Mouse (Mus musculus): ENCODE results near the gene Tmem106a. TPM values are rescaled to one million over a fixed set of nuclear protein-coding genes. Genes with fewer than 3 reads are reported as not detected.
"Not testable (repeated sequence)": the region's sequence is repeated elsewhere in the genome, so short reads cannot be mapped to it uniquely, and the experiment has no call there.

The Tmem106a gene
- polyA plus RNA-seq, 1 experiment from 2014 or later: 8.0 TPM

DNA sequence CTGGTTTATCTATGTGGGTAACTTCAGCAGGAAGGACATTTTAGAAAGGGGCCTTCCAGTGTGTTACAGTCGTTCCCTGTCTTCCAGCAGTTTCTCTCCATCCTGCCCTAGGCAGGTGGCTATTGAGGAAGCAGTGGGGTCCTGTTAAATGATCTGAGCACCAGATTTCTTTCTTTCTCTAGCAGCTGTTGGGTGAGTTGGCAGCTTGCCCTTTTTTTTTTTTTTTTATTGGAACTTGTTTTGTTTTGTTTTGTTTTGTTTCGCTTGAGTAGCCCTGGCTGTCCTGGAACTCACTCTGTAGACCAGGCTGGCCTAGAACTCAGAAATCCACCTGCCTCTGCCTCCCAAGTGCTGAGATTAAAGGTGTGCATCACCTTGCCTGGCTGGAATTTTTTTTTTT, 25.1 kb upstream of the Tmem106a start:
- Histone ChIP-seq H3K27me3 (ENCODE audit: control insufficient read depth, insufficient read depth, low read depth, low read length) (no peaks in the 10 kb centered on the region), H3K9me3 (replicated peaks; ENCODE audit: control insufficient read depth, low read length) (no peaks in the 10 kb centered on the region), H3K27ac (ENCODE audit: low read length) (peak overlapping the region; percentile 58), H3K4me1 (ENCODE audit: control insufficient read depth, low read depth, low read length) (peaks cover 7% of the 10 kb centered on the region), H3K36me3 (ENCODE audit: control insufficient read depth, insufficient read depth) (peaks cover 23% of the 10 kb centered on the region), H3K4me2 (ENCODE audit: low read depth, low read length) (peak overlapping the region; percentile 31; the same call in 1 of the 2 replicates), H3K9ac (ENCODE audit: low read depth, low read length) (no peak overlapping the region), H3K4me3 (ENCODE audit: low read depth, low read length) (no peak overlapping the region)
- 69% methylated on average over 2 of the region's 2 CpGs for WGBS (ENCODE audit: insufficient replicate concordance)
- no peak for ATAC-seq (ENCODE audit: low read depth)

DNA sequence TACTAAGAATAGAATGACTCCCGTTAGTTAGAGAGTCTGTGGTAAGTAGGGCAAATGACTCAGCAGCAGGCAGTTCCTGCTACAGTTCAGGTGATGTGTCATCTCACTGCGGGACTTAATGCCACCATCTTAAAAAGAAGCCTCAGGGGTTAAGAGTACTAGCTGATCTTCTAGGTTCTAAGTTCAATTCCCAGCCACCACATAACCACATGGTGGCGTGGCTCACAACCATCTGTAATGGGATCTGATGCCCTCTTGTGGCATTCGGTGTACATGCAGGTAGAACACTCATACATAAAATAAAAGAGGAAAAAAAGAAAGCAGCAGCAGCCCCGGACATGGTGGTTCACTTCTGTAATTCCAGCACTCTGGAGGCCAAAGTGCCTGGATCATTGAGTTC, 19.7 kb upstream of the Tmem106a start:
- no peak overlapping the region for H3K4me3 ChIP-seq (ENCODE audit: low read depth, low read length)
- ATAC-seq (ENCODE audit: low read depth): 0 out of 2 replicates have a peak, but pooled peaks have one; percentile 30
- H3K9me3 ChIP-seq (replicated peaks; ENCODE audit: control insufficient read depth, low read length): no peaks in the 10 kb centered on the region
- H3K4me2 ChIP-seq (ENCODE audit: low read depth, low read length): no peak overlapping the region
- no peak overlapping the region for H3K9ac ChIP-seq (ENCODE audit: low read depth, low read length)
- no peak overlapping the region for H3K27ac ChIP-seq (ENCODE audit: low read length)
- 16% methylated on average over 5 of the region's 5 CpGs for WGBS (ENCODE audit: insufficient replicate concordance)
- peaks cover 63% of the 10 kb centered on the region for H3K36me3 ChIP-seq (ENCODE audit: control insufficient read depth, insufficient read depth)
- no peaks in the 10 kb centered on the region for H3K27me3 ChIP-seq (ENCODE audit: control insufficient read depth, insufficient read depth, low read depth, low read length)
- H3K4me1 ChIP-seq (ENCODE audit: control insufficient read depth, low read depth, low read length): peaks cover 2% of the 10 kb centered on the region; the same call in 1 of the 2 replicates

DNA sequence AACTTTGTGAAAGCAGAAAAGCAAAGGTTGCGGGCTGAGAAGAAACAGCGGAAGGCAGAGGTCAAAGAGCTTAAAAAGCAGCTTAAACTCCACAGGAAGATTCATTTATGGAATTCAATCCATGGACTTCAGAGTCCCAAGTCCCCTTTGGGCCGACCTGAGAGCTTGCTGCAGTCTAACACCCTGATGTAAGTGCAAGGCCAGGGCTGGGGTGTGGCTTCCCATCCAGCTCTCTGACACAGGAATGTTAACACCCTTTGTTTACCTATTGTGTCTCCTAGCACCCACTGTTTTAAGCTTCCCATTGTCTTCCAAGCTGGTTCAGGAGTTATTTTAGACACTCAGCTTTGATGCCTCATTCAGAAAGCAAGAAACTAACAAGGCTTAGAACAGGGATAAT, 13.6 kb upstream of the Tmem106a start:
- H3K4me1 ChIP-seq (ENCODE audit: control insufficient read depth, low read depth, low read length): no peaks in the 10 kb centered on the region
- no peaks in the 10 kb centered on the region for H3K27me3 ChIP-seq (ENCODE audit: control insufficient read depth, insufficient read depth, low read depth, low read length)
- no peak overlapping the region for H3K4me2 ChIP-seq (ENCODE audit: low read depth, low read length)
- no peak overlapping the region for H3K9ac ChIP-seq (ENCODE audit: low read depth, low read length)
- no peaks in the 10 kb centered on the region for H3K9me3 ChIP-seq (replicated peaks; ENCODE audit: control insufficient read depth, low read length)
- H3K36me3 ChIP-seq (ENCODE audit: control insufficient read depth, insufficient read depth): peaks cover 87% of the 10 kb centered on the region
- no peak overlapping the region for H3K4me3 ChIP-seq (ENCODE audit: low read depth, low read length)
- no peak for ATAC-seq (ENCODE audit: low read depth)
- 87% methylated on average over 3 of the region's 3 CpGs for WGBS (ENCODE audit: insufficient replicate concordance)
- H3K27ac ChIP-seq (ENCODE audit: low read length): no peak overlapping the region

DNA sequence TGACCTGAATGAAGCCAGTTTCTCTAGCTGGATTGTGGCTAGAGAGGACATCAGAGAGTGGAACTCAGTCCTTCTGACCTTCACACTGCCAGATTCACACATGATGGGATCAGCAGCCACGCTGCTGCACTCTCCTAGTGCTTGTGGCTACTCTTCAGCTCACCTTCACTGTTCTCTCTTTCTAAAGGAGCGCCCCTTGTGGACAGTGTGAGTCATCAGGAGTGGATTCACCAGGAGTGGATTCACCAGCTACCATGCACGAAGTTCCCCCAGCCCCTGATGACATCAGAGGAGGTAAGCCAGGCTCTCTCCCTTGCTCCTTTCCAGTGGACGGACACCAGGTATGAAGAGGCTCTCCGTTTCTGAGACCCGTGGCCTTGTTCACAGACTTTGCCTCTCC, 5.9 kb upstream of the Tmem106a start:
- H3K4me2 ChIP-seq (ENCODE audit: low read depth, low read length): no peak overlapping the region
- peaks cover 76% of the 10 kb centered on the region for H3K36me3 ChIP-seq (ENCODE audit: control insufficient read depth, insufficient read depth)
- no peak overlapping the region for H3K27ac ChIP-seq (ENCODE audit: low read length)
- H3K27me3 ChIP-seq (ENCODE audit: control insufficient read depth, insufficient read depth, low read depth, low read length): no peaks in the 10 kb centered on the region
- no peak overlapping the region for H3K4me3 ChIP-seq (ENCODE audit: low read depth, low read length)
- no peak overlapping the region for H3K9ac ChIP-seq (ENCODE audit: low read depth, low read length)
- H3K9me3 ChIP-seq (replicated peaks; ENCODE audit: control insufficient read depth, low read length): no peaks in the 10 kb centered on the region
- no peak for ATAC-seq (ENCODE audit: low read depth)
- WGBS (ENCODE audit: insufficient replicate concordance): 80% methylated on average over 6 of the region's 6 CpGs
- no peaks in the 10 kb centered on the region for H3K4me1 ChIP-seq (ENCODE audit: control insufficient read depth, low read depth, low read length)

DNA sequence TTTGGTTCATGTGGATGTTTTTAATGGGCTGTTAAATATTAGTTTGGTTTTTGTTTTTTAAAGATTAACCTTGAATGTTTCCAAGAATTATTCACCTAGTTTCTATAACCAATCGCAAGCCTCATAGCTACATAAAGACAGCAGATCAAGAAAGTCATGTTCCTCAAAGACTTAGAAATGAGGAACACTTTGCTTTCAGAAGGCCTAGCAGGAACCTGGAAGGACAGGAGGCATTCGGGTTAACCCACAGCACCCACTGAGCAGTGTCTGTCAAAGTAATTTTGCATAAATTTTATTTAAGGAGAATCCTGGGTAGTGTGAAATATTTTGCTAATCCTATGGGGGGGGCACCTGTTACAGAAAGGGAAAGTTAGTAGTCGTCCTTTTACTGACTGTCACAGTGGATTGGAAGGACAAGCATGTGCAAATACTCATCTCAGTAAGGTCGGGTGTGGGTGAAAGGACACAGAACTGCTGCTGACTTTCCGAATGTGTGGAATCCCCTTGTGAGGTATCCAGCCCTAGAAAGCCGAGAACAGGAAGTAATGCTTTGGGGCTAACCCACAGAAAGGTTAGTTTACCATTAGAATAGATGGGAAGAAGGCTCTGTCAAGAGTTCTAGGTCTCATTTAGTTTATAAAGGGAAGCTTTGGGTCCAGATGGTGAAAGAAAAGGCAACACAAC, 819 bp upstream of the Tmem106a start:
- WGBS (ENCODE audit: insufficient replicate concordance): 49% methylated on average over 6 of the region's 6 CpGs
- no peak overlapping the region for H3K9ac ChIP-seq (ENCODE audit: low read depth, low read length)
- ATAC-seq (ENCODE audit: low read depth): no peak
- H3K36me3 ChIP-seq (ENCODE audit: control insufficient read depth, insufficient read depth): peaks cover 33% of the 10 kb centered on the region
- H3K27me3 ChIP-seq (ENCODE audit: control insufficient read depth, insufficient read depth, low read depth, low read length): no peaks in the 10 kb centered on the region
- no peaks in the 10 kb centered on the region for H3K9me3 ChIP-seq (replicated peaks; ENCODE audit: control insufficient read depth, low read length)
- H3K27ac ChIP-seq (ENCODE audit: low read length): 0 out of 2 replicates have a peak overlapping the region, but pooled peaks have one; percentile 18
- no peak overlapping the region for H3K4me3 ChIP-seq (ENCODE audit: low read depth, low read length)
- peaks cover 6% of the 10 kb centered on the region for H3K4me1 ChIP-seq (ENCODE audit: control insufficient read depth, low read depth, low read length)
- H3K4me2 ChIP-seq (ENCODE audit: low read depth, low read length): no peak overlapping the region

DNA sequence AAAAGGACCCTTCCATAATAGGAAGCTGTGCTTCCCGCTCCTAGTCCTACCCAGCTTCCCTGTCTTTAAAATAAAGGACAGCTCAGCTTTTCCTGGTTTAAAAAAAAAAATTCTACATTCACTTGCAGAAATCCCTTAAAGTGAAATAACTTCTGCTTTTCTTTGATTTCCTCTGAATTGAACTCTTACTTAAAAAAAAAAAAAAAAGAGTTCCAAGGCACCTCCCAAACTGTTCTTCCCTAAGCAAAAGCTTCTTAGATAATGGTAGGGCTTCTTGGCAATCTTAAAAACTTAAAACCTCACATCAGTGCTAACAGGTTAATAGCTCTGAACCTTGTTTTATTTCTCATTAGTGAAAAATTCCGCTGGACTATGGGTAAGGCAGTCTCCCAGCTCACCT, 1.2 kb downstream of the Tmem106a start:
- no peak overlapping the region for H3K27ac ChIP-seq (ENCODE audit: low read length)
- no peaks in the 10 kb centered on the region for H3K9me3 ChIP-seq (replicated peaks; ENCODE audit: control insufficient read depth, low read length)
- H3K4me2 ChIP-seq (ENCODE audit: low read depth, low read length): 0 out of 2 replicates have a peak overlapping the region, but pooled peaks have one; percentile 7
- WGBS (ENCODE audit: insufficient replicate concordance): 77% methylated on average over 2 of the region's 2 CpGs
- no peak overlapping the region for H3K4me3 ChIP-seq (ENCODE audit: low read depth, low read length)
- peaks cover 6% of the 10 kb centered on the region for H3K4me1 ChIP-seq (ENCODE audit: control insufficient read depth, low read depth, low read length)
- H3K27me3 ChIP-seq (ENCODE audit: control insufficient read depth, insufficient read depth, low read depth, low read length): no peaks in the 10 kb centered on the region
- H3K9ac ChIP-seq (ENCODE audit: low read depth, low read length): no peak overlapping the region
- no peak for ATAC-seq (ENCODE audit: low read depth)
- peaks cover 13% of the 10 kb centered on the region for H3K36me3 ChIP-seq (ENCODE audit: control insufficient read depth, insufficient read depth)

DNA sequence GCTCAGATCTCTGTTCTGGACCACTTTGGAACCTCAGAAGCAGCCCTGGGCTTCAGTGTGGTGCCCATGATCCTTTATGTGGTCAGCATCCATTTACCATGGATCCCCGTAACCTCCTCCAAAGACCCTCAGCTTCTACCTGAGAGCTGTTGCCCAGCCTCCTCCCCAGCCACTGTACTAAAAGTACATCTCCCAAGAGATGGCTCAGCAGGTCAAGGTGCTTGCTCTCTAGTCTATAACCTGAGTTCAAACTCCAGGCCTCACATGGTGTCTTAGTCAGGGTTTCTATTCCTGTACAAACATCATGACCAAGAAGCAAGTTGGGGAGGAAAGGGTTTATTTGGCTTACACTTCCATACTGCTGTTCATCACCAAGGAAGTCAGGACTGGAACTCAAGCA, 3.0 kb downstream of the Tmem106a start:
- not testable (repeated sequence) for H3K4me1 ChIP-seq (ENCODE audit: control insufficient read depth, low read depth, low read length); H3K27me3 ChIP-seq (ENCODE audit: control insufficient read depth, insufficient read depth, low read depth, low read length); H3K4me3 ChIP-seq (ENCODE audit: low read depth, low read length); H3K9ac ChIP-seq (ENCODE audit: low read depth, low read length); H3K4me2 ChIP-seq (ENCODE audit: low read depth, low read length); ATAC-seq (ENCODE audit: low read depth); H3K27ac ChIP-seq (ENCODE audit: low read length); H3K36me3 ChIP-seq (ENCODE audit: control insufficient read depth, insufficient read depth); H3K9me3 ChIP-seq (replicated peaks; ENCODE audit: control insufficient read depth, low read length)
- WGBS (ENCODE audit: insufficient replicate concordance): 84% methylated on average over 1 of the region's 1 CpGs

DNA sequence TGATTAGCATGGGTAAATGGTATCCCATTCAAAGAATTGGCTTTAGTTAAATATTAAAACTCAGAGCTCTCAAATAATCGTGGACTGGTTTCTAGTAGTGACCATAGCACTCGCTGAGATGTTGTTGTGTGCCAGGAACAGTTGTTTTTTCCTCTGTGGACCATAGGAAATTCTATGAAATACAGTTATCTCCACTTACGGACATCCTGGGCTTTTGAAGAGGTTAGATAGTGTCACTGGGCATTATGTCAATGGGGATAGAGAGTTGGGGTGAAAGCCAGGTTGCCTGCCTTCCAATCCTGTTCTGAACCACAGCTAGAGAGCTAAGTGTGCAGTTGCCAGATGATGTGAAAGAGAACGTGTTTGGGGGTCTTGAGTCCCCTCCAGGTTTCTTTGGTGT, 3.8 kb downstream of the Tmem106a start:
- no peak overlapping the region for H3K4me3 ChIP-seq (ENCODE audit: low read depth, low read length)
- no peaks in the 10 kb centered on the region for H3K9me3 ChIP-seq (replicated peaks; ENCODE audit: control insufficient read depth, low read length)
- ATAC-seq (ENCODE audit: low read depth): no peak
- H3K4me2 ChIP-seq (ENCODE audit: low read depth, low read length): no peak overlapping the region
- 51% methylated on average over 4 of the region's 4 CpGs for WGBS (ENCODE audit: insufficient replicate concordance)
- H3K9ac ChIP-seq (ENCODE audit: low read depth, low read length): no peak overlapping the region
- no peaks in the 10 kb centered on the region for H3K27me3 ChIP-seq (ENCODE audit: control insufficient read depth, insufficient read depth, low read depth, low read length)
- H3K27ac ChIP-seq (ENCODE audit: low read length): no peak overlapping the region
- H3K36me3 ChIP-seq (ENCODE audit: control insufficient read depth, insufficient read depth): peaks cover under 1% of the 10 kb centered on the region
- H3K4me1 ChIP-seq (ENCODE audit: control insufficient read depth, low read depth, low read length): peaks cover 8% of the 10 kb centered on the region

DNA sequence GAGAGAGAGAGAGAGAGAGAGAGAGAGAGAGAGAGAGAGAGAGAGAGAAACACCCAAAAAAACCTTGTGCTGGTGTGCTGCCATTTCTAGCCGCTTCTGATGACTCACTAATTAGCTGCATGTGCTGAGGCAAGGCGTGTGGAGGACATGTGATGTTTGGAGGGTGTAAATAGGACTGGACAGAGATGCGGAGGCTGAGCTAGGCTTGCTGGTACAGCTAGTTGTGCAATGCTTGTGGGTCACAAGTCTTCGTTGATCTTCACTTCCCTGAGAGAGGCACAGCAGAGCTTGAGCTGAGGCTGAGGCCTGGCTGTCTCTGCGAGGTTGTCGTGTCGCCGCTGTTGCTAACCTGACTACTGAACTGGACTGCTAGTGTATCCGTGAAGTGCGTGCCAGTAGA, 5.6 kb downstream of the Tmem106a start:
- H3K27ac ChIP-seq (ENCODE audit: low read length): no peak overlapping the region

More for the DNA sequence above, 5.6 kb downstream of the Tmem106a start:
- peak; percentile 51; the same call in 1 of the 2 replicates for ATAC-seq (ENCODE audit: low read depth)
- WGBS (ENCODE audit: insufficient replicate concordance): 78% methylated on average over 10 of the region's 10 CpGs
- Histone ChIP-seq H3K4me1 (ENCODE audit: control insufficient read depth, low read depth, low read length) (peaks cover 2% of the 10 kb centered on the region; the same call in 1 of the 2 replicates), H3K4me3 (ENCODE audit: low read depth, low read length) (no peak overlapping the region), H3K36me3 (ENCODE audit: control insufficient read depth, insufficient read depth) (no peaks in the 10 kb centered on the region), H3K9me3 (replicated peaks; ENCODE audit: control insufficient read depth, low read length) (no peaks in the 10 kb centered on the region), H3K27me3 (ENCODE audit: control insufficient read depth, insufficient read depth, low read depth, low read length) (no peaks in the 10 kb centered on the region), H3K9ac (ENCODE audit: low read depth, low read length) (no peak overlapping the region), H3K4me2 (ENCODE audit: low read depth, low read length) (no peak overlapping the region)
